8 mouse cellular contexts compared by ENCODE assay signal in genomic region chr19:5424092-5424781, GRCm38 (mm10). TPM values are rescaled to one million over a fixed set of nuclear protein-coding genes. Genes with fewer than 3 reads are reported as not detected.
A peak's percentile ranks its signal among the peaks of the same experiment; 100 is the strongest.
DNase-seq lines count a peak whose midpoint lies in the region; ATAC-seq lines count a peak whose summit lies in the region.

No protein-coding gene starts in this region.

- ATAC-seq in inflammation-experienced regulatory T-cells, adult 6 months, result peak; percentile 48
- peak; percentile 69 for ATAC-seq in liver, embryonic 11.5 days (replicated peaks; ENCODE audit: low FRiP score)
- ATAC-seq in midbrain, embryonic 16.5 days, result peak; percentile 56
- ATAC-seq in stomach, embryonic 14.5 days (ENCODE audit: insufficient number of reproducible peaks, insufficient read depth, low FRiP score, low read depth), result peak; percentile 74

- H3K4me1 ChIP-seq in liver, embryonic 11.5 days (replicated peaks; ENCODE audit: control insufficient read depth, insufficient read depth, low read length), result peaks cover 24% of the 10 kb centered on the region
- peaks cover 32% of the 10 kb centered on the region for H3K4me1 ChIP-seq in midbrain, embryonic 16.5 days (ENCODE audit: control insufficient read depth, insufficient read depth, low read length)
- H3K4me1 ChIP-seq in stomach, embryonic 14.5 days (ENCODE audit: control insufficient read depth, insufficient read depth, low read length), result peaks cover 21% of the 10 kb centered on the region

- peaks cover 19% of the 10 kb centered on the region; the same call in 1 of the 2 replicates for H3K36me3 ChIP-seq in liver, embryonic 11.5 days (ENCODE audit: control insufficient read depth, insufficient read depth, low read length)
- H3K36me3 ChIP-seq in midbrain, embryonic 16.5 days (ENCODE audit: control insufficient read depth, insufficient read depth, low read length), result peaks cover 11% of the 10 kb centered on the region; the same call in 1 of the 2 replicates
- peaks cover 20% of the 10 kb centered on the region for H3K36me3 ChIP-seq in stomach, embryonic 14.5 days (ENCODE audit: control insufficient read depth, insufficient read depth, low read length)

- peak overlapping the region; percentile 88 for H3K4me3 ChIP-seq in liver, embryonic 11.5 days (ENCODE audit: low read depth, low read length)
- H3K4me3 ChIP-seq in midbrain, embryonic 16.5 days (ENCODE audit: low read depth, low read length), result peak overlapping the region; percentile 62
- peak overlapping the region; percentile 69 for H3K4me3 ChIP-seq in stomach, embryonic 14.5 days (ENCODE audit: low read depth, low read length)

- DNase-seq in left cerebral cortex, adult 18-20 months (ENCODE audit: low spot score in 2 of 2), result peak; percentile 42 to 49
- no peak for DNase-seq in left cerebral cortex, postnatal 14 days (ENCODE audit: low spot score in 2 of 2)
- DNase-seq in cerebellum, postnatal 14 days, result peak; percentile 80 to 84
- peak; percentile 59 to 76 for DNase-seq in gastrocnemius, adult 8-10 months (ENCODE audit: low spot score in 2 of 2)
- peak; percentile 86 for DNase-seq in liver, embryonic 11.5 days (ENCODE audit: low spot score)

- 2% methylated on average over 45 of the region's 48 CpGs for WGBS in liver, embryonic 11.5 days
- WGBS in midbrain, embryonic 16.5 days, result 0% methylated on average over 44 of the region's 48 CpGs
- WGBS in stomach, embryonic 14.5 days, result under 1% methylated on average over 29 of the region's 48 CpGs

- peak overlapping the region; percentile 93 for H3K4me2 ChIP-seq in liver, embryonic 11.5 days
- peak overlapping the region; percentile 96 for H3K4me2 ChIP-seq in midbrain, embryonic 16.5 days (ENCODE audit: low read length)
- H3K4me2 ChIP-seq in stomach, embryonic 14.5 days (replicated peaks; ENCODE audit: low read depth, low read length), result peak overlapping the region; percentile 65

- H3K27me3 ChIP-seq in liver, embryonic 11.5 days (replicated peaks; ENCODE audit: control insufficient read depth, insufficient read depth, low read length), result no peaks in the 10 kb centered on the region
- H3K27me3 ChIP-seq in midbrain, embryonic 16.5 days (ENCODE audit: control insufficient read depth, insufficient read depth, low read depth, low read length), result no peaks in the 10 kb centered on the region
- H3K27me3 ChIP-seq in stomach, embryonic 14.5 days (ENCODE audit: control insufficient read depth, insufficient read depth, low read length), result no peaks in the 10 kb centered on the region

- intact Hi-C loops in left cerebral cortex, postnatal 14 days (cut with DNase I), result no loop called here

- peak overlapping the region; percentile 83 for H3K27ac ChIP-seq in liver, embryonic 11.5 days (ENCODE audit: low read depth, low read length)
- peak overlapping the region; percentile 87 for H3K27ac ChIP-seq in midbrain, embryonic 16.5 days (ENCODE audit: low read length)
- H3K27ac ChIP-seq in stomach, embryonic 14.5 days (ENCODE audit: low read length), result peak overlapping the region; percentile 90

- no peaks in the 10 kb centered on the region for H3K9me3 ChIP-seq in liver, embryonic 11.5 days (ENCODE audit: control insufficient read depth, low read length)
- no peaks in the 10 kb centered on the region for H3K9me3 ChIP-seq in midbrain, embryonic 16.5 days (replicated peaks; ENCODE audit: control insufficient read depth, low read length, poor library complexity, severe bottlenecking)
- H3K9me3 ChIP-seq in stomach, embryonic 14.5 days (ENCODE audit: control insufficient read depth, low read depth, low read length), result no peaks in the 10 kb centered on the region

- peak overlapping the region; percentile 84 for H3K9ac ChIP-seq in liver, embryonic 11.5 days (ENCODE audit: low read depth, low read length)
- peak overlapping the region; percentile 81 for H3K9ac ChIP-seq in midbrain, embryonic 16.5 days (ENCODE audit: low read depth, low read length)
- H3K9ac ChIP-seq in stomach, embryonic 14.5 days (replicated peaks; ENCODE audit: low read depth, low read length), result peak overlapping the region; percentile 80

RNA-seq across cellular contexts. Expression of gene Drap1, which starts 0.5 kb away (rescaled TPM):
- total RNA-seq in left cerebral cortex, adult 18-20 months (2021), result 100 to 1,000 TPM; 263 to 283 TPM
- total RNA-seq in left cerebral cortex, postnatal 14 days (2021), result 100 to 1,000 TPM; 168 to 192 TPM
- 100 to 1,000 TPM; 727 to 752 (median 743) TPM for total RNA-seq in gastrocnemius, adult 8-10 months (2022)
- polyA plus RNA-seq in inflammation-experienced regulatory T-cells, adult 6 months (2017; shearing (Covaris generic)), result 10 to 100 TPM; 43.1 to 54.2 (median 47.1) TPM
- 124 and 151 TPM in 2 replicates for polyA plus RNA-seq in liver, embryonic 11.5 days (2014; fragmentation: Nextera tagmentation; extraction: Ambion mirVana)
- polyA plus RNA-seq in midbrain, embryonic 16.5 days (2015; fragmentation: Nextera tagmentation; extraction: Ambion mirVana), result 288 and 310 TPM in 2 replicates
- 191 and 198 TPM in 2 replicates for polyA plus RNA-seq in stomach, embryonic 14.5 days (2014; fragmentation: Nextera tagmentation; extraction: Ambion mirVana)

RNA-seq across cellular contexts. Expression of gene AI837181, which starts 0.7 kb away (rescaled TPM):
- total RNA-seq in left cerebral cortex, adult 18-20 months (2021), result 10 to 100 TPM; 73.6 to 75.6 TPM
- total RNA-seq in left cerebral cortex, postnatal 14 days (2021), result 10 to 100 TPM; 60.8 to 63.3 TPM
- total RNA-seq in gastrocnemius, adult 8-10 months (2022), result 10 to 100 TPM; 33.7 to 38.3 (median 35.8) TPM
- 10 to 100 TPM; 14.5 to 28.0 (median 21.2) TPM for polyA plus RNA-seq in inflammation-experienced regulatory T-cells, adult 6 months (2017; shearing (Covaris generic))
- 24.2 and 27.2 TPM in 2 replicates for polyA plus RNA-seq in liver, embryonic 11.5 days (2014; fragmentation: Nextera tagmentation; extraction: Ambion mirVana)
- 61.8 and 67.9 TPM in 2 replicates for polyA plus RNA-seq in midbrain, embryonic 16.5 days (2015; fragmentation: Nextera tagmentation; extraction: Ambion mirVana)
- 35.8 and 39.2 TPM in 2 replicates for polyA plus RNA-seq in stomach, embryonic 14.5 days (2014; fragmentation: Nextera tagmentation; extraction: Ambion mirVana)

RNA-seq across cellular contexts. Expression of gene Tsga10ip, which starts 21.9 kb away (rescaled TPM):
- total RNA-seq in left cerebral cortex, adult 18-20 months (2021), result not detected
- total RNA-seq in left cerebral cortex, postnatal 14 days (2021), result under 1 TPM in 1 of 2 experiments, not detected in 1; 0.29 TPM
- total RNA-seq in gastrocnemius, adult 8-10 months (2022), result 1 to 10 TPM in 3 of 4 experiments, under 1 TPM in 1; 0.96 to 2.4 (median 2.0) TPM
- not detected for polyA plus RNA-seq in inflammation-experienced regulatory T-cells, adult 6 months (2017; shearing (Covaris generic))
- polyA plus RNA-seq in liver, embryonic 11.5 days (2014; fragmentation: Nextera tagmentation; extraction: Ambion mirVana), result 0.30 and 1.2 TPM in 2 replicates
- not detected in 2 replicates for polyA plus RNA-seq in midbrain, embryonic 16.5 days (2015; fragmentation: Nextera tagmentation; extraction: Ambion mirVana)
- polyA plus RNA-seq in stomach, embryonic 14.5 days (2014; fragmentation: Nextera tagmentation; extraction: Ambion mirVana), result 2.0 TPM in 1 of 2 replicates, not detected in the other

RNA-seq across cellular contexts. Expression of gene Fosl1, which starts 23.1 kb away (rescaled TPM):
- total RNA-seq in left cerebral cortex, adult 18-20 months (2021), result not detected
- total RNA-seq in left cerebral cortex, postnatal 14 days (2021), result not detected
- total RNA-seq in gastrocnemius, adult 8-10 months (2022), result not detected
- polyA plus RNA-seq in inflammation-experienced regulatory T-cells, adult 6 months (2017; shearing (Covaris generic)), result not detected
- polyA plus RNA-seq in liver, embryonic 11.5 days (2014; fragmentation: Nextera tagmentation; extraction: Ambion mirVana), result 0.52 and 0.59 TPM in 2 replicates
- not detected in 2 replicates for polyA plus RNA-seq in midbrain, embryonic 16.5 days (2015; fragmentation: Nextera tagmentation; extraction: Ambion mirVana)
- polyA plus RNA-seq in stomach, embryonic 14.5 days (2014; fragmentation: Nextera tagmentation; extraction: Ambion mirVana), result not detected in 2 replicates

RNA-seq across cellular contexts. Expression of gene Ccdc85b, which starts 33.5 kb away (rescaled TPM):
- 10 to 100 TPM; 28.3 to 31.5 TPM for total RNA-seq in left cerebral cortex, adult 18-20 months (2021)
- 10 to 100 TPM; 25.8 to 26.3 TPM for total RNA-seq in left cerebral cortex, postnatal 14 days (2021)
- 1 to 10 TPM; 5.5 to 8.1 (median 6.3) TPM for total RNA-seq in gastrocnemius, adult 8-10 months (2022)
- polyA plus RNA-seq in inflammation-experienced regulatory T-cells, adult 6 months (2017; shearing (Covaris generic)), result under 1 TPM; 0.47 to 0.74 (median 0.65) TPM
- 5.8 and 6.3 TPM in 2 replicates for polyA plus RNA-seq in liver, embryonic 11.5 days (2014; fragmentation: Nextera tagmentation; extraction: Ambion mirVana)
- 9.5 and 10.2 TPM in 2 replicates for polyA plus RNA-seq in midbrain, embryonic 16.5 days (2015; fragmentation: Nextera tagmentation; extraction: Ambion mirVana)
- 6.8 and 7.8 TPM in 2 replicates for polyA plus RNA-seq in stomach, embryonic 14.5 days (2014; fragmentation: Nextera tagmentation; extraction: Ambion mirVana)

Comparison
In these comparisons a context has a peak if more than half of its experiments do, and no peak if none do; other contexts are left out.
1. DNase-seq: peak in left cerebral cortex, adult 18-20 months (2 of 2), cerebellum, postnatal 14 days (2 of 2), gastrocnemius, adult 8-10 months (2 of 2) and liver, embryonic 11.5 days (single experiment); none in left cerebral cortex, postnatal 14 days (0 of 2).
2. Peak in every context shown above with its lines, with median percentiles within 50 percentile points of each other: ATAC-seq, H3K27ac ChIP-seq, H3K4me2 ChIP-seq, H3K4me3 ChIP-seq and H3K9ac ChIP-seq.